Mouse (Mus musculus) monocyte, adult 2 months (primary cell): ENCODE data around the gene Klk1b1.
A peak's percentile ranks its signal among the peaks of the same experiment; 100 is the strongest.
"Not testable (repeated sequence)": the region's sequence is repeated elsewhere in the genome, so short reads cannot be mapped to it uniquely, and the experiment has no call there.

ENCODE experiments used
- DNase-seq, 2 experiments: peaks; one replicate each; pipeline ENCODE4 v3.0.0; 2022; ENCODE audit warnings: low spot score in 2 of 2, low read depth in 1 of 2

Klk1b1 gene

DNA sequence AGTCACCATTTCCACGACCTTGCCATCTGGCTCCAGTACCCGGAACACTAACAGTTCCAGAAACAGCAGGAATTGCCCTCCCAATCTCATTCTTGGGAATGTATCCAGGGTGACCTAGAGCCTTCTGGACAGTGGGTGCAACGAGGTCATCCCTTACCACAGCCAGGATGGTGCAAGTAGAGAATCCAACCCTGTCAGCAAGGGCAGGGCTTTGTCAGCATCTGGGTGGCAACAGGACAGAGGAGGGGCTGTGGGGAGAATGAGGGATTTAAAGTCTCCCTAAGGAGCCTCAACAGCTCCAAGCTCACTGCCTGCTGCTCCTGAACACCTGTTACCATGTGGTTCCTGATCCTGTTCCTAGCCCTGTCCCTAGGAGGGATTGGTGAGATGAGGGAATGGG is at the start of gene Klk1b1:
Klk1b1 (plus strand) TSS at position 301 of the 400 bp plus-strand sequence.
- no peak for DNase-seq

DNA sequence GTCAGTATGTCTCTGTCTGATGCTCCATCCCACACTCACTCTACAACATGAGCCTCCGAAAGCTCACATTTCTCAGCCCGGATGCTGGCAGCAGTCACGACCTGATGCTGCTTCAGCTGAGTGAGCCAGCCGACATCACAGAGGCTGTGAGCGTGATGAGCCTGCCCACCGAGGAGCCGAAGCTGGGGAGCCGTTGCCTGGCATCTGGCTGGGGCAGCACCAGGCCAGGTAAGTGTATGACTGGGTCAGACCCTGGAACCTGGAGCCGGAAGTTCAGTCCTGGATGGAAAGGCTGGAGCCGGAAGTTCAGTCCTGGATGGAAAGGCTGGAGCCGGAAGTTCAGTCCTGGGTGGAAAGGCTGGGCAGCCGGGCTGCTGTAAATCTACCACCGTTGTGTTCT is 48.1 kb upstream of the Klk1b1 start:
- no peak for DNase-seq

DNA sequence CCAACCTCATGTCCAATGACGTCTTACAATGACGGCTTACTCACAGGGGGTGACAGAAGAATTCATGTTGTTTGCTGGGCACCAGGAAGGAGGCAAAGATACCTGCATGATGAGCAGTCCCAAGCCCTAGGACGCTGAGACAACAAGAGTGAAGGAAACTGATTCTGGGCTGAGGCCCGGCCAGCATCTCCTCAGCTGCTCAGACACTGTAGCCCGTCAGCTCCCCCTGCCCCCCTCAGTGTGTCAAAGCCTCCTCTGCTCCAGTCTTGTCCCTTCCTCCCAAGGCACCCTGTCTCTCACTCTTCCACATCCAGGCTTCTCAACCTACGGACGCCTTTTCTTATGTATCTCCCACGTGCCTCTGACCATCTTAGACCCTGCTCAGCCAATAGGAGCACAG is 47.7 kb upstream of the Klk1b1 start:
- no peak for DNase-seq

DNA sequence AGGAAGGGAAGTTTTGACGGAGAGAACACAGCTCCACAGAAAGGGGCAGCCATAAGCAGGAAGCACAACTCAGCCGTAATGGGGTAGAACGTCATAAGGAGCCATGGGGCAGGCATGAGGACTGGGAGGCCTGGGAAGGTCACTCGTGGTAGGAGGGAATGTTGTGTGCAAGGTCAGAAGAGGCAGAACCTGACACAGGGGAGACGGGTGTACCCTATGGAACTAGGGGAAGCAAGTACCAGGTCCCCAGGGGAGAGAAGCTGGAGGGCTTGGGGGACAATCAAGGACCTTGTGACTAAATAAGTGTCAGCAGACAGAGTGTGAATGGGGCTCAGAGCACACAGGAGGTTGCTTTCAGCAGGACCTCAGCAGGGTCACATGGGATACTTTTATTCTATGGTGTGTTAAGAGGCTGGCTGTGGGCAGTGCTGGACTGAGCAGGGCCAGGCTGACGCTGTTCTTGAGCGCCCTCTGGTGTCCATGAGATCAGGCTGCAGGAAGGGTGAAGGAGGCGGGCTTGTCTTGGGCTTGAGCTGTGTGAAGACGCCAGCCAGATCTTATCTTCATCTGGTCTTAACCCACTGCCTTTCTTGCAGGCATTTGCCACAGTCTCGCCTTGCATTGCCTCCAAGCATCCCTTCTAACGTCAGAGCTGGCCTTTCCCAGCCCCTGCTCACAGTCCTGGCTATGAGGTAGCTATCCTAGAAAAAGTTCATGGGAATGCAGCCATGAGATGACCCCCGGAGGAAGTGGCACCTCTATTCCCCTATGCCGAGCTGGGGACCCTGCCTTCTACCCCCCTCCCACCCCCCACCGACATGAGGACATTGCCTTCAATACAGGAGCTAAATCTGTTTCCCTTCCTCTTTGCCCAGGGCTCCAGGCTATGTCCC is 46.7 kb upstream of the Klk1b1 start:
- DNase-seq = peak; percentile 19 to 58

DNA sequence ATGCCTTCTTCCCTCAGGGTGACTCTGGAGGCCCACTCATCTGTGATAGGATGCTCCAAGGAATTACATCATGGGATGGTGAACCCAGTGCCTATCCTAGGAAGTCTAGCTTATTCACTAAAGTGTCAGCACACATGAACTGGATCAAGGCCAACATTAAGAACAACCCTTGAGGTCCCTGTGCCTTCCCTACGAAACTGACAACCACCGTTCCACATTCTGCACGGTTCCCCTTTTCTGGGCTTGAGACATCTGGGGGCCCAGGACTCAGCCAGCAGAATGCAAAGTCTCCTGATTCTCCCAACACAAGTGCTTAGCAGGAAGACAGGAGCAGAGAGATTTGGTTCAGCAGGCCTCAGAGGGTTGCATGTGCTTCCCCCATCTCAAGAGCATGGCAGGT is 46.0 kb upstream of the Klk1b1 start:
- DNase-seq = peak; percentile 26 to 48

DNA sequence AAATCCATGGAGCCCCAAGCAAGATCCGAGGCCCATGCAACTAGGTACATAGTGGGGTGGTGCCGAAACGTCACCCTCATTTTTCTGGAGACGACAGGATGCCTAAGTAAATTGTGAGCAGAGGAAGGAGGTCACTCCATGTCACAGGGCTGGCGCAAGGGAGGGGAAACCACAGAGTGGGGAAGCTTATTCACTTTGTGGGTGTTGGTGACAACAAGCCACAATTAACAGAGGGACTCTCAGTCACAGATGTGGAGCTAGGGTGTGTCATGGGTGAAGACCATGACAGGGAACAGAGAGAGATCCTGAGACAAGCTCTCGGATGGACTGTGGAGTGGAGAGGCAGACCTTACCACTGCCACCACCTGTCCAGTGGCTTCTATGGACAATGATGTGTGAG is 45.5 kb upstream of the Klk1b1 start:
- peak; percentile 37 to 38 for DNase-seq

DNA sequence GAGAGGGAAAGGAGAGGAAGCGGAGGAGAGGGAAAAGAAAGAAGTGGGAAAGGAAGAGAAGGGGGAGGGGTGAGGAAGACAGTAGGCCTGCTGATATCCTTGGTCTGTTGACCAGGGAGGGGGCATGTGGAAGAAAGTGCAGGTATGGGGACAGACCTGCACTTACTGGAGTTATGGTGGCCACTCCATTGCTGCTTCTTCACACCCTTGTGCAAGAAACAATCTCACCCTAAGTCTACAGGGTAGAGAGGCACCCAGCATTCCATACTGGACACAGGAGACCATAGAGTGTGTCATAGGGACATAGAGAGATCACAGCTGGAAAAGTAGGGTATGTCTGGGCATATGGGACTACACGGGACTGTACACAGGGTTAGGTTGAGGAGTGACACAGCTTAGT is 44.6 kb upstream of the Klk1b1 start:
- no peak for DNase-seq

DNA sequence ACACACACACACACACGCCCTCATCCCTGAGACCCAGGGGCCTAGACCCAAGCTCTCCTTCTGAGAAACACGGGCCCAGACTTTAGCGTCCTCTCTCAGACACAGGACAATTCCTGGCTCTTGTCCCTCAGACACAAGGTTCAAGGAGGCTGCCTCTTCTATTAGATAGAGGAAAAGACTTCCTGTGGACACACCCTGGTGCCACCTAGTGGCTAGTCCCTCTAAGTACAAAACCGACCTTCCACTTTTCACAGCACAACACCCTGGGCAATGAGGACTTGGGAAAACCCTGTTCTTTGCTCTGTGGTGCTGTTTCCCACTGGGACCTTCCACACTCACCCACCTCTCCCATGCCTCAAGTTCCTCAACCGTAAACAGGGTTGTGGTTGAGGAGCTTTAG is 40.6 kb upstream of the Klk1b1 start:
- no peak for DNase-seq

DNA sequence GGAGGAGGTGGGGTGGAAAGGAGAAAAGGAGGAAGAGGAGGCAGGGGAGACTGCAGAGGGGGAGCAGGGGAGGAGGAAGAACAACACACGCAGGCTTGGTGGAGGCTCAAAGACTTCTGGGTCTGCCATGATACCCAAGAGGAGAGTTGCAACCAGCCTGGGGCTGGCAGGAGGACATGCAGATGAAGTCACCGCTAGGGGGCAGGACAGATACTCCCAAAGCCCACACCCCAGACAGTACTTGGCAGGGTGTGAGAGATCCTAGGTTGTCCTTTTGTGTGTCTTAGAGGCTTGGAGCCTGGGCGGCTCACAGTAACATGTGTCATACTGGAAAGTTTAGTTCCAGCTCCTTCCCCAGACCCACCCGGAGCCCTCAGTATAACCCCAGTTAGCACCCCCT is 38.0 kb upstream of the Klk1b1 start:
- no peak for DNase-seq

DNA sequence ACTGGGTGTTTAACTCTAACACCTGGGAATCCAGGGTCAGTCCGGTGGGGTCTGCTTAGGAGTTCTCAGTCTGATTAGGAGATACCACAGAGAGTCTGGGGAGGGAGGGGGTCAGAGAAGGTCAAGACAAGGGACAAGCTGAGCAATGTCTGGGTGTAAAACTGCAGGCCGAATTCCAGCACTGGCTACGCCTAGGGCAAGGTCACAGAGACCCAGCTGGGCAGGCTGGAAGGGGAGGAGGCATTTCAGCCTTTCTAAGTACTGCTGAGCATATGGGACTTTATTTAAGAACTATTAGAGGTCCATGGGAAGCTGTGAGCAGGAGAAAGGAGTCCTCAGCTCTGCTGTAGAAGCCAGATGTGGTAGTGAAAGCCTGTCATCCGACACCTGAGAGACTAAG is 34.2 kb upstream of the Klk1b1 start:
- no peak for DNase-seq

DNA sequence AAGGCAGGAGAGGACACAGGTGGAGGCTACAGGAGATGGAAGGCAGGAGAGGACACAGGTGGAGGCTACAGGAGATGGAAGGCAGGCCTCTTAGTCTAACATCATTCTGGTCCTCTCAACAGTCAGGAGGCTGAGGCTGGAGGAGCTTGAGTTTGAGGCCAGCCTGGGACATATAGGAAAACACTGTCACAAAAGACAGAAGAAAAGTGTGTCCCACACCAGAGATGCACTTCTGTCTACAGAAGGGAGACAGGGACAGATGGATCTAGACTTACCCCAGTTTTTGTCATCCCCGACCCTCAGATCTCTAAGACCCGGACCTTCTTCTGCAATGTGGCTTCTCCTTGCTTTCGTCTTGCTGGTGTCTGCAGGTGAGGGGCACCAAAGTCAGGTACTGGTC is 33.1 kb upstream of the Klk1b1 start, which contains the start of gene Klk15:
Klk15 (plus strand) TSS at position 301 of the 400 bp plus-strand sequence.
- no peak for DNase-seq

DNA sequence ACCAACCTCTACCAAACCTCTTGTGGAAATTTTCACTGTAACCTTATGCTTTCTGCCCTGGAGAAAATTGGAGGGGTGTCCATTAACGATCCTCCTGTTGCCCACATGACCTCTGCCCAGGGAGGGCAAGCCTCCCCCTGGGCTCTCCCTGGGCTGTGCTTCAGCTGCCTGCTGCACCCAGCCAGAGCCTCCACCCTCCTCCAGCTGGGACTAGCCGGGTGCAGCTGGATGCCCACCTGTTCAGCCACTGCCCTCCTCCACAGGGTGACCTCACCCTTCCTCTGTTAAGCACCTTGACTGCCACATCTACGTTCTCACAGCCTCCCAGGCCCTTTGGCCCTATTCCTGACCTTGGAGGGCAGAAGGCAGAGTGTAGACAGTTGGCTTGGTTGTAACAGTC is 31.8 kb upstream of the Klk1b1 start:
- DNase-seq = no peak

DNA sequence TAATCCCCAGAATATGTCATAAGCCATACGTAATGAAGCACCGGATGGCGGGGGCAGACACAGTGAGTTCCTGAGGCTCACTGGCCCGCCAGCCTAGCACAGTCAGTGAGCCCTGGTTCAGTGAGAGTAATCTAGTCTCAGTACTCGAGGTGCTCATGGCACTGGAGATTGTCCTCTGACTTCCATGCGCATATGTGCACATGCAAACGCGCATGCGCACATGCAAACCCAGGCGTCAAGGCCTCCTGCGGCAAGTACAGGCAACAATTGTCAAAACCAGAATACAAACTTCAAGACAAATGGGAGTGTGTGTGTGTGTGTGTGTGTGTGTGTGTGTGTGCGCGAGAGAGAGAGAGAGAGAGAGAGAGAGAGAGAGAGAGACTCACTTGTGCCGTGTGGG is 30.0 kb upstream of the Klk1b1 start:
- DNase-seq = no peak

DNA sequence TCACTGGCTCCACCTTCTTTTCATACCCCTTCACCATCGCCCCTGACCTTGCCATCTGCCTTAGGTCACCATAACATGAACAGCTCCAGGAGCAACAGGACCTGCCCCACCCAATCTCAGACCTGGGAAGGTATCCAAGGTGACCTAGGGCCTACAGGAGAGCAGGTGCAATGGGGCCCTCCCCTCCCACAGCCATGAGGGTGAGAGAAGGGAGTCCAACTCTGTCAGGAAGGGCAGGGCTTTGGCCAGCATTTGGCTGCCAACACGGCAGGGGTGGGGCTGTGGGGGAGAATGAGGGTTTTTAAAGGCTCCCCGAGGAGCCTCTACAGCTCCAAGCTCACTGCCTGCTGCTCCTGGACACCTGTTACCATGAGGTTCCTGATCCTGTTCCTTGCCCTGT is 24.3 kb upstream of the Klk1b1 start:
- DNase-seq = not testable (repeated sequence)

DNA sequence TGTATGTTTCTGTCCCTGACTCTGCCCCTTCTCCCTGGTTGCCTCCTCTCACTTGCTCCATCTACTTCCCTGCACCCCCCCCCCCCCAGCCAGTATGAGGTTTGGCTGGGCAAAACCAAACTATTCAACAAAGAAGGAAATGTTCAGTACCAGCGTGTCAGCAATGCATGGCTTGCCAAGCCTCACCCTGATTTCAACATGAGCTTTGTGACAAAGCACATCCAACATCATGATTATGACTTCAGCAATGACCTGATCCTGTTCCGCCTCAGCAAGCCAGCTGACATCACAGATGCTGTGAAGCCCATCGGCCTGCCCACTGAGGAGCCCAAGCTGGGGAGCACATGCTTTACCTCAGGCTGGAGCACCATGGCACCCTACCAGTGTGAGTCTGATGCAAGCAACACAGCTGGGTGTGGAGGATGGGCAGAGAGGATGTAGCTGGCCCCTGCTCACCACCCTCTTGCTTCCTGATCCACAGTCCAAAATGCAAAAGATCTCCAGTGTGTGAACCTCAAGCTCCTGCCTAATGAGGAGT is 21.8 kb upstream of the Klk1b1 start:
- DNase-seq = peak in 1 of 2 experiments; percentile 23

DNA sequence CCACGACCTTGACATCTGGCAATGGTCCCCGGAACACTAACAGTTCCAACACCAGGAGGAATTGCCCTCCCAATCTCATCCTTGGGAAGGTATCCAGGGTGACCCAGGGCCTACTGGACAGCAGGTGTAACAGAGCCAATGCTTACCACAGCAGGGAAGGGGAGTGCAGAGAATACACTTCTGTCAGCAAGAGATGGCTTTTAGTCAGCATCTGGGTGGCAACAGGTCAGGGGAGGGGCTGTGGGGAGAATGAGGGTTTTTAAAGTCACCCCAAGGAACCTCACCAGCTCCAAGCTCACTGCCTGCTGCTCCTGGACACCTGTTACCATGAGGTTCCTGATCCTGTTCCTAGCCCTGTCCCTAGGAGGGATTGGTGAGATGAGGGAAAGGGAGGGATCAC is 16.2 kb upstream of the Klk1b1 start, which contains the start of gene Klk1b8:
Klk1b8 (plus strand) TSS at position 301 of the 400 bp plus-strand sequence.
- DNase-seq = no peak

DNA sequence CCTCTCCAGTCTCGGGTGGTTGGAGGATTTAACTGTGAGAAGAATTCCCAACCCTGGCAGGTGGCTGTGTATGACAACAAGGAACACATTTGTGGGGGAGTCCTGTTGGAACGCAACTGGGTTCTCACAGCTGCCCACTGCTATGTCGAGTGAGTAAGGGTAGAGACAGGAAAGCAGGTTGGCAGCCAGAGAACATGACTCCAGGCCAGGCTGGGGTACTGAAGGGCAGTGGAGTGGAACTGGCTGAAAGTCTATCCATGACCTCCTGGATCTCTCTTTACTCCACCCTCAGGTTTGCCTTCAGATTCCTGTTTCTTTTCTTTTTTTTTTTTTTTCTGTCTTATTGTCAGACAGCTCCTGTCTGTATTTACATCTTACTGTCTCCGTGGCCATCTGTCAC is 13.8 kb upstream of the Klk1b1 start:
- no peak for DNase-seq

DNA sequence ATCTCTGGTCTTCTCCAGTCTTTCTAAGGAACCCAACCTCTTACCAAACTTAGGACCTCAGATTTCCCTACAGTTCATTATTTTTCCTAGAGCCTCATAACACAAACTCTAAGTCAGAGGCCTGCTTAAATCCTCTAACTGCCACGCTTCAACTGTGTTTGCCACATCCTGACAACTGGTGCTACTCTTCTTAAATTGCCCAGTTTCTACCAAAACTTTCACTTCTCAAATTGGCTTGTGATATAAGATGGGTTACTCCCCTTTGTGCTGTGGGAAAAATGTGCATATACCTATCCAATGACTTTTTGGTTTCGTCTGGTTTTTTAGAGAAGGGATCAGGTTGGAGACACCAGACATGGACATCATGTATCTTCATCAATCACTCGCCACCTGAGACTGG is 507 bp downstream of the Klk1b1 start:
- DNase-seq = no peak

DNA sequence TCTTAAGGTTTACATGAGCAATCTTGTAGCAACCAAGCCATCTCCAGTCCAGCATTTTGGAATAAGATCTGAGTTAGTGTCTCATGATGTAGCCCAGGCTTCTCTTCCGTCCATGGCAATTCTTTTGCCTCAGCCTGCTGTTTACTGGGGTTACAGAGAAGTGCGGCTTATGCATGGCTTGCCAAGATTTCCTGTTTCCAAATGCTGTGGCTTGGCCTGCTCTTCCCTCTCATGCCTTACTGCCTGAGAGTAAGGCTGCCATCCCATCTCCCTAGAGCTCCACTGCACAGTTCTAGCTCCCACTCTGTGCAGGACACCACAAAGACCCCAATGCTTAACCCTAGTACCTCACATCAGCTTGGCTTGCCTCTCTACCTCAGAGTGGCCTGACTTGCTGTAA is 1.1 kb downstream of the Klk1b1 start:
- DNase-seq = no peak

DNA sequence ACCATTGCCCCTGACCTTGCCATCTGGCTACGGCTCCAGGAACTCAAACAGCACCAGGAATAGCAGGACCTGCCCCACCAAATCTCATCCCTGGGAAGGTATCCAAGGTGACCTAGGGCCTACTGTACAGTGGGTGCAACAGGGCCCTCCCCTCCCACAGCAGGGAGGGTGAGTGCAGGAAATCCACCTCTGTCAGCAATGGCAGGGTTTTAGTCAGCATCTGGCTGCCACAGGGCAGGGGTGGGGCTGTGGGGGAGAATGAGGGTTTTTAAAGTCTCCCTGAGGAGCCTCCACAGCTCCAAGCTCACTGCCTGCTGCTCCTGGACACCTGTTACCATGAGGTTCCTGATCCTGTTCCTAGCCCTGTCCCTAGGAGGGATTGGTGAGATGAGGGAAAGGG is 9.2 kb downstream of the Klk1b1 start, which contains the start of gene Klk1b9:
Klk1b9 (plus strand) TSS at position 301 of the 400 bp plus-strand sequence.
- not testable (repeated sequence) for DNase-seq

DNA sequence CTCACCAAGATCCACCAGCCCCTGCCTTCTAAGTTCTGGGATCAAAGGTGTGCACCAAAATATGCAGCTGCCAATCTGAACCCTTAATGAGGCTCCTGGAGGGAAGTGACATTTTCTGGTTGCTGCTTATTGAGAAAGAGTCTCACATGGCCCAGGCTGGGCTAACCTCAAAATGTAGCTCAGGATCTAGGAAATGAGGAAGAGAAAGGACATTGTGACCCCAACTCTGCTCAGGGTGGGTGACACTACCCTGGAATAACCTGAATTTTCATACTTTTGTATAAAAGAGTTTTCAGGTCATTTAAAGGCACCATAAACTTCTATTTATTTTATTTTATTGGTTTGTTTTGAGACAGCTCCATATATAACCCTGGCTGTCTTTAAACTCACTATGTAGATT is 19.1 kb downstream of the Klk1b1 start:
- no peak for DNase-seq

DNA sequence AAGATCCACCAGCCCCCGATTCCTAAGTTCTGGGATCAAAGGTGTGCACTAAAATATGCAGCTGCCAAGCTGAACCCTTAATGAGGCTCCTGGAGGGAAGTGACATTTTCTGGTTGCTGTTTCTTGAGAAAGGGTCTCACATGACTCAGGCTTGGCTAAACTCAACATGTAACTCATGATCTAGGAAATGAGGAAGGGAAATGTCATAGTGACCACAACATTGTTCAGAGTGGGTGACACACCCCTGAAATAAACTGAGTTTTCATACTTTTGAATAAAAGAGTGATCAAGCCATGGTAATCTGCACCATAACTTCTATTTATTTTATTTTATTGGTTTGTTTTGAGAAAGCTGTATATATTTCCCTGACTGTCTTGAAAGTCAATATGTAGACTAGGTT is 28.3 kb downstream of the Klk1b1 start:
- DNase-seq = peak in 1 of 2 experiments; percentile 26

DNA sequence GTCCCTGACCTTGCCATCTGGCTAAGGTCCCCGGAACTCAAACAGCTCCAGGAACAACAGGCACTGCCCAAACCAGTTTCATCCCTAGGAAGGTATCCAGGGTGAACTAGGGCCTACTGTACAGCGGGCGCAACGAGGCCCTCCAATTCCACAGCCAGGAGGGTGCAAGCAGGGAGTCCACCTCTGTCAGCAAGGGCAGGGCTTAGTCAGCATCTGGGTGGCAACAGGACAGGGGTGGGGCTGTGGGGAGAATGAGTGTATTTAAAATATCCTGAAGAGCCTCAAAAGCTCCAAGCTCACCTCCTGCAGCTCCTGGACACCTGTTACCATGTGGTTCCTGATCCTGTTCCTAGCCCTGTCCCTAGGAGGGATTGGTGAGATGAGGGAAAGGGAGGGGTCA is 29.0 kb downstream of the Klk1b1 start, which contains the start of gene Klk1b11:
Klk1b11 (plus strand) TSS at position 301 of the 400 bp plus-strand sequence.
- DNase-seq = not testable (repeated sequence)
